Mouse (Mus musculus) erythroblast, embryonic 14.5 days (primary cell): Measurements from ENCODE around the gene Ttc38.

Experiments used
- GATA1 ChIP-seq: IDR thresholded peaks from 2 replicates; pipeline ENCODE4 v1.6.1; 2012; ENCODE audit warnings: low read length, inconsistent platforms, mixed read lengths
- TAL1 ChIP-seq: IDR thresholded peaks from 3 replicates; pipeline ENCODE4 v1.6.1; 2012; ENCODE audit warnings: low read length, inconsistent platforms, mixed read lengths

DNA sequence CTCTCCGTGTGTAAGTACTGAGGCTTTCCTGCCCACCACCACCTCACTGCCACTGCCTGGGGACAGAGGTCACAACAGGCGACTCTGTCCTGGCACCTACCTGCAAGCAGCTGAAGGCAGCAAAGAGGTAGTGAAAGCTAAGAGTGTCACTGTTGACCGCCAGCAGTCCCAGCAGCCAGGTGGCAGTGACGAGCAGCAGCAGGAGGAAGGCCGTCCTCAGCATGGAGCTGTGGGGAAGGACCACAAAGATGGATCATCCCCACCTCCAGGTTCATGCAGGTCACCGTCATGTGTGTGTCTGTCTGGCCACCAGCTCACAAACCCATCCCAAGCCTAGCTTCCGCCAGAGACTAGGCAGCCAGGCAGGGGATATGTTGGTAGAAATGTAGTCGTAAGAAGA is 71.7 kb downstream of the Ttc38 start:
- TF ChIP-seq GATA1: no peak
- no peak for TF ChIP-seq TAL1
